Mouse (Mus musculus): ENCODE measurements around the gene Gm20716.

Gene Gm20716

DNA sequence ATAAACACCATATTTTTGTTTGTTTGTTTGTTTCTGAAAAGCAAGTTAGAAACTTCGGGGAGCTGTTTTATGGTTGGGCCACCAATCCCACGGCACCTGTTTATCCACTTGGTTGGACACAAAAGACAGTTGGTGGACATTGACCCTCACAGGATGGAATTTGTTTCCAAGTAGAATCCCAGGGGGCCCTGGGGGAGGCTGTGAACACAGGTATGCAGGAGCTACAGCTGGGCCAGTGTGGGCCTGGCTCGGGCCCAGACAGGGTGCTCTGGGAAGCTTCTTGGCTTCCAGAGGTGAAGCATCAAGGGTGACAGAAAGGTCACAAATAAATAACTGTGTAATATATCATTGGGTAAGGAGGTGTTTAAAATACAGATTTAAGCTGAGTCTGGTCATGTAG is 26.3 kb upstream of the Gm20716 start:
- Histone ChIP-seq H3K4me3 (replicated peaks; ENCODE audit: low read length) (no peak overlapping the region), H3K27me3 (ENCODE audit: insufficient read depth, low read length) (peaks cover 24% of the 10 kb centered on the region), H3K4me1 (replicated peaks; ENCODE audit: low read depth, low read length) (peaks cover 28% of the 10 kb centered on the region), H3K9me3 (ENCODE audit: low read length) (no peaks in the 10 kb centered on the region), H3K36me3 (ENCODE audit: insufficient read depth, low read length) (no peaks in the 10 kb centered on the region)
- TF ChIP-seq POU5F1 (IDR thresholded peaks at IDR 0.05; ENCODE audit: borderline replicate concordance, low read length) (no peak), CTCF (conservative IDR thresholded peaks at IDR 0.05; ENCODE audit: low read length) (no peak), NANOG (IDR thresholded peaks at IDR 0.05; ENCODE audit: borderline replicate concordance, low read length) (no peak)

DNA sequence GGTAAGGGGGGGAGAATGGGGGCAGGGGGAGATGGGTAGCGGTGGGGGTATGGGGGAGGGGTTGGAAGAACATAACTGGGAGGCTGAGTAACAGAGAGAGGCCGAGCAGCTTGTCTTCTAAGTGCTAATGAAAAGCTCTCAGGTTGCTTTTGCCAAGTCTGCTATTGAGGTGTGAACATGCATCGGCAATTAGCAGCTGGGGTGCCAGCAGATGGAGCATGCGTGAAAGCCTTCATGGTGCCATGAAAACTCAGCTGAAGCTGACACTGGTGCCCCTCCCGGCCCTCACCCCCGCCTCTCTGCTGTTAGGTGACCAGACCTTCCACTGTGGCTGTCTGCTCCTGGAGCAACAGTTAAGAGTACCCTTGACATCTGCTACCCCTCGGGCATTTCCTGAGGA is 23.7 kb upstream of the Gm20716 start:
- peaks cover 33% of the 10 kb centered on the region for H3K4me1 ChIP-seq (replicated peaks; ENCODE audit: low read depth, low read length)
- TF ChIP-seq POU5F1 (IDR thresholded peaks at IDR 0.05; ENCODE audit: borderline replicate concordance, low read length) (no peak), NANOG (IDR thresholded peaks at IDR 0.05; ENCODE audit: borderline replicate concordance, low read length) (no peak), CTCF (conservative IDR thresholded peaks at IDR 0.05; ENCODE audit: low read length) (no peak)
- H3K36me3 ChIP-seq (ENCODE audit: insufficient read depth, low read length): no peaks in the 10 kb centered on the region
- H3K4me3 ChIP-seq (replicated peaks; ENCODE audit: low read length): no peak overlapping the region
- H3K27me3 ChIP-seq (ENCODE audit: insufficient read depth, low read length): peaks cover 3% of the 10 kb centered on the region; the same call in 1 of the 2 replicates
- no peaks in the 10 kb centered on the region for H3K9me3 ChIP-seq (ENCODE audit: low read length)

- H3K9me3 ChIP-seq (ENCODE audit: low read length): no peaks in the 10 kb centered on the region
- no peaks in the 10 kb centered on the region for H3K36me3 ChIP-seq (ENCODE audit: insufficient read depth, low read length)
- peaks cover 3% of the 10 kb centered on the region; the same call in 1 of the 2 replicates for H3K27me3 ChIP-seq (ENCODE audit: insufficient read depth, low read length)
- no peak for TF ChIP-seq NANOG (IDR thresholded peaks at IDR 0.05; ENCODE audit: borderline replicate concordance, low read length)
- peak; percentile 94 for TF ChIP-seq CTCF (conservative IDR thresholded peaks at IDR 0.05; ENCODE audit: low read length)
- H3K4me1 ChIP-seq (replicated peaks; ENCODE audit: low read depth, low read length): peaks cover 33% of the 10 kb centered on the region
- H3K4me3 ChIP-seq (replicated peaks; ENCODE audit: low read length): peak overlapping the region; percentile 52
Observed at GRCm38 (mm10) chr2:168252639-168253292, 22.6 kb upstream of the Gm20716 start.

- H3K27me3 ChIP-seq (ENCODE audit: insufficient read depth, low read length): peaks cover 3% of the 10 kb centered on the region
- TF ChIP-seq CTCF (conservative IDR thresholded peaks at IDR 0.05; ENCODE audit: low read length): peak; percentile 79
- no peak for TF ChIP-seq POU5F1 (IDR thresholded peaks at IDR 0.05; ENCODE audit: borderline replicate concordance, low read length)
- no peak for TF ChIP-seq NANOG (IDR thresholded peaks at IDR 0.05; ENCODE audit: borderline replicate concordance, low read length)
- no peak overlapping the region for H3K4me3 ChIP-seq (replicated peaks; ENCODE audit: low read length)
- H3K36me3 ChIP-seq (ENCODE audit: insufficient read depth, low read length): no peaks in the 10 kb centered on the region
- peaks cover 33% of the 10 kb centered on the region for H3K4me1 ChIP-seq (replicated peaks; ENCODE audit: low read depth, low read length)
- no peaks in the 10 kb centered on the region for H3K9me3 ChIP-seq (ENCODE audit: low read length)
Observed at GRCm38 (mm10) chr2:168250270-168250669, 20.1 kb upstream of the Gm20716 start.

DNA sequence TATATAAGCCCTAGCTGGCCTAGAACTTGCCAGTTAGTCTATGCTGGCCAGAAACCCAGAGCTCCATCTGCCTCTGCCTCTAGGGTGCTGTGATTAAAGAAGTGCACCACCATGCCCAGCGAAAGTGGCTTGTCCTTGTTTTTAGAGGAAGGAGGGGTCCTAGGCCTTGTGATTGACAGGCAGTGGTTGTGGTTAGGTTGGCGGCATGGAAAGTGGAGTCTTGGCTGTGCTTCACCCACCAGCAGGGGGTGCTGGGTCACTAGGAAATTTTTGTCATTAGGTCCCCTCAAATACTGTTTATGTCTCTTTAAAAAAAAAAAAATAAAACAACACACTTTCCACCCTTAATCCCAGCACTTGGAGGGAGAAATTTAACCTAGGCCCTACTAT is 18.7 kb upstream of the Gm20716 start:
- Histone ChIP-seq H3K4me1 (replicated peaks; ENCODE audit: low read depth, low read length) (peaks cover 21% of the 10 kb centered on the region), H3K4me3 (replicated peaks; ENCODE audit: low read length) (no peak overlapping the region), H3K36me3 (ENCODE audit: insufficient read depth, low read length) (no peaks in the 10 kb centered on the region), H3K27me3 (ENCODE audit: insufficient read depth, low read length) (peaks cover 3% of the 10 kb centered on the region), H3K9me3 (ENCODE audit: low read length) (no peaks in the 10 kb centered on the region)
- TF ChIP-seq POU5F1 (IDR thresholded peaks at IDR 0.05; ENCODE audit: borderline replicate concordance, low read length): no peak
- TF ChIP-seq CTCF (conservative IDR thresholded peaks at IDR 0.05; ENCODE audit: low read length): peak; percentile 42

GRCm38 (mm10) chr2:168248167-168248855 is 18.1 kb upstream of the Gm20716 start:
- peaks cover 17% of the 10 kb centered on the region for H3K4me1 ChIP-seq (replicated peaks; ENCODE audit: low read depth, low read length)
- no peak overlapping the region for H3K4me3 ChIP-seq (replicated peaks; ENCODE audit: low read length)
- no peaks in the 10 kb centered on the region for H3K9me3 ChIP-seq (ENCODE audit: low read length)
- H3K27me3 ChIP-seq (ENCODE audit: insufficient read depth, low read length): peaks cover 3% of the 10 kb centered on the region
- no peaks in the 10 kb centered on the region for H3K36me3 ChIP-seq (ENCODE audit: insufficient read depth, low read length)
- TF ChIP-seq POU5F1 (IDR thresholded peaks at IDR 0.05; ENCODE audit: borderline replicate concordance, low read length) (no peak), CTCF (conservative IDR thresholded peaks at IDR 0.05; ENCODE audit: low read length) (no peak), NANOG (IDR thresholded peaks at IDR 0.05; ENCODE audit: borderline replicate concordance, low read length) (no peak)

DNA sequence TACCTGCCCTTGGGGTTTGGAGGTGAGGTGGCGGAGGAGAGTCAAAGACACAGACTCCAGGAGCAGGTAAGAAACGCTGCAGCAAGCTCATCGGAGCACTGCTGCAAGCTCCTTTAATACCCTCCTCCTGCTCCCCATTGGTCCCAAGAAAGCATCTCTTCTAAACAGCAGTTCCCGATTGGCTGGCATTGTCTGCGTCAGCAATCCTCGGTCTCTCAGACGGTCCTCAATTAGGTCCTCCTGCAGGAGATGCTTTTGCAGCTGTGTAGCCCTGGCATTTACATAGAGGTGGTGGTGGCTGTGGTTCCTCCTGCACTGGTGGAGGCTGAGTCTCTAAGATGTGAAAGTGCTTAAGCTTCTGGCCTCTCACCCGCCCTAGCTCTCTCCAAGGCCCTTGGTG is 15.4 kb upstream of the Gm20716 start:
- Histone ChIP-seq H3K27me3 (ENCODE audit: insufficient read depth, low read length) (peaks cover 8% of the 10 kb centered on the region), H3K4me3 (replicated peaks; ENCODE audit: low read length) (no peak overlapping the region), H3K36me3 (ENCODE audit: insufficient read depth, low read length) (no peaks in the 10 kb centered on the region), H3K9me3 (ENCODE audit: low read length) (no peaks in the 10 kb centered on the region), H3K4me1 (replicated peaks; ENCODE audit: low read depth, low read length) (peaks cover 8% of the 10 kb centered on the region)
- no peak for TF ChIP-seq POU5F1 (IDR thresholded peaks at IDR 0.05; ENCODE audit: borderline replicate concordance, low read length)
- TF ChIP-seq NANOG (IDR thresholded peaks at IDR 0.05; ENCODE audit: borderline replicate concordance, low read length): no peak
- TF ChIP-seq CTCF (conservative IDR thresholded peaks at IDR 0.05; ENCODE audit: low read length): no peak

DNA sequence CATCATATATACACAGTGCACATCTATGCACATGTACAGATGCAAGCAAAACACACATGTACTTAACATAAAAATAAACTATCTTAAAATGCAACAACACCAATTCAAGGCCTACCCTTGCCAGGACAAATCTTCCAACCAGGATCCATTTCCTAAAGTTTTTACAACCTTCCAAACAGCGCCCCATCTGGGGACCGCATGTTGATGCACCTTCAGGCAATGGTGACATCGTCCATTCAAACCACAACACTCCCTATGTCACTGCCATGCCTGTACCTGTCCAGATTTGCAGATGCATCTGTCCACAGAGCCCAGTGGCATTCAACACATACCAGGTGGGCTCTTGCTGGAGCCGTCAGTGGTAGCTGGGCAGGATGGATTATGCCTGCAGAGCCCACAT is 13.1 kb upstream of the Gm20716 start:
- peak; percentile 52 for TF ChIP-seq CTCF (conservative IDR thresholded peaks at IDR 0.05; ENCODE audit: low read length)
- TF ChIP-seq NANOG (IDR thresholded peaks at IDR 0.05; ENCODE audit: borderline replicate concordance, low read length): no peak
- no peak for TF ChIP-seq POU5F1 (IDR thresholded peaks at IDR 0.05; ENCODE audit: borderline replicate concordance, low read length)

More for the DNA sequence above, 13.1 kb upstream of the Gm20716 start:
- Histone ChIP-seq H3K36me3 (ENCODE audit: insufficient read depth, low read length) (no peaks in the 10 kb centered on the region), H3K9me3 (ENCODE audit: low read length) (no peaks in the 10 kb centered on the region), H3K4me3 (replicated peaks; ENCODE audit: low read length) (no peak overlapping the region), H3K27me3 (ENCODE audit: insufficient read depth, low read length) (peaks cover 17% of the 10 kb centered on the region), H3K4me1 (replicated peaks; ENCODE audit: low read depth, low read length) (0 out of 2 replicates have a peak, but pooled peaks cover 4% of the 10 kb centered on the region)

Data from E14TG2a.4 (cell line).